Mouse (Mus musculus) layer of hippocampus, adult 18-20 months (tissue): ENCODE data around the gene Ugt1a2. TPM values are rescaled to one million over a fixed set of nuclear protein-coding genes. Genes with fewer than 3 reads are reported as not detected.

ENCODE experiments used
- DNase-seq, 2 experiments: peaks; one replicate each; pipeline ENCODE4 v3.0.0; 2022; ENCODE audit warnings: low spot score in 2 of 2
- total RNA-seq, 2 experiments: library from RNA; stranded (reverse); gene quantifications; 2 replicates each; pipeline ENCODE4 v1.2.3; 2021

Ugt1a2 gene
- total RNA-seq, 2 experiments from 2014 or later = not detected

DNA sequence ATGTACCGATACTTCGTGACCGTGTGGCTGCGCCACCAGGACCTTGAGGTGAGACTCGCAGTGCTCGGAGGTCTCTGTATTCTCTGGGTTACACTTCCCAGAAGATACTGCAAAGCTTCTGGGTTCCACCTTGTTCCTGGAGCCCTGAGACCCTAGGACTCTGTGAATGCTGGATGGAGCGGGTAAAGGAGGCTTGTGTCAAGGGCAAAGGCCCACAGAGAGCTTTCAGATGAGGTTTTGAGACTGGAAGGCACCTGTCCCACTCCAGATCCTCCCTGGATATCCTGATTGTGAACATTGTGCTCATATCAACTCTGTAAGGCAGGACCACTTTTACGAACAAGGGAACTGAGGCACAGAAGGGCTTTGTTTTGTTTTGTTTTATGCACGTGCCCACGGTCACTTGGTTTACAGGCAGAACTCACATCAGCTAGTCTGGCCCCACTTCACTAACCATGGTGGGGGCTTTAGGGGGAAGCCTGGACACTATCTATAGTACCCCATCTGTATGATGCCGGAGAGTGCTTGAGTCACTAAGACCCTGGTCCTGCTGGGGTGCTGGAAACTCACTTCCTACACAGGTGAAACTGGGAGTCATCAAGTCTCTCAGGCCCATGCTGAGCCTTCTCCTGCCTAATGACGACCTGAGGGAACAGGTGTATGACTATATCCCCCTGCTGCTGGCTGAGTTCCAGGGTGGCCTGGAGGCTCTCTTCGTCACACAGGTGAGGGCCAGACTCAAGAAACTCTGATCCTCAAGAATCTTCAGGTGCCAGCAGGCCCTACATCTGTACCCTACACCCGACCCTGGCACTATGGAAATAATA is 33.2 kb downstream of the Ugt1a2 start:
- DNase-seq = no peak

DNA sequence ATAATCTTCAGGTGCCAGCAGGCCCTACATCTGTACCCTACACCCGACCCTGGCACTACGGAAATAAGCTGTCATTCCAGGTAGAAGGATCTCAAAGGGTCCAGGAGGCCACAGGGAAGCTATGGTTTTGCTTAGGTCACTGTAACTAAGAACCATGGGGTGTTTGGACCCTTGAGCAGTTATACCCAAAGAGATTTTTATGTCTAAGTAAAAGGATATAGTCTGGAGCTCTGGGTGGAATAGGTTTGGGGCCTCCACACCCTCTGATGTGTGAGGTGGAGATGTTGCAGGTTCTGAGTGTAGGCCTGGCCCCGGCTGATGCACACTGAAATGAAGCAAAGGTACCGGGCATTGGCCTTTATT is 33.8 kb downstream of the Ugt1a2 start:
- DNase-seq = no peak

DNA sequence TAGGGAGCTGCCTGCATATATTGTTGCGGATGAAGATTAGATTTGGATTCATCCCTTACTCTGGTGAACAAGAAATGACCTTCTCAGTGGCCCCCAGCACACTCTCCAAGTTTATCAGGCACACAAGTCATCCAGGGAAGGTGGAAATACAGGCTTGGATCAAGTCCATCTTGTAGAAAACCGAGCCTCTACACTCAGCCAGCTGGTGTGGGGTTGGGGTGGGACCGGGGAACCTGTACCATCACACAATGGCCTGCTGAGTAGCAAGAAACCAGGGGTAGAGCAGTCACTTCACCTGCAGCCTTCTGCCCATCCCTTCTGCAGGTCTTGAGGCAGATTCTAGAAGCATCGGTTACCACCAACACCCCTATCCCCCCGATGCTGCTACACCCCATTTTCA is 34.2 kb downstream of the Ugt1a2 start:
- DNase-seq = no peak

DNA sequence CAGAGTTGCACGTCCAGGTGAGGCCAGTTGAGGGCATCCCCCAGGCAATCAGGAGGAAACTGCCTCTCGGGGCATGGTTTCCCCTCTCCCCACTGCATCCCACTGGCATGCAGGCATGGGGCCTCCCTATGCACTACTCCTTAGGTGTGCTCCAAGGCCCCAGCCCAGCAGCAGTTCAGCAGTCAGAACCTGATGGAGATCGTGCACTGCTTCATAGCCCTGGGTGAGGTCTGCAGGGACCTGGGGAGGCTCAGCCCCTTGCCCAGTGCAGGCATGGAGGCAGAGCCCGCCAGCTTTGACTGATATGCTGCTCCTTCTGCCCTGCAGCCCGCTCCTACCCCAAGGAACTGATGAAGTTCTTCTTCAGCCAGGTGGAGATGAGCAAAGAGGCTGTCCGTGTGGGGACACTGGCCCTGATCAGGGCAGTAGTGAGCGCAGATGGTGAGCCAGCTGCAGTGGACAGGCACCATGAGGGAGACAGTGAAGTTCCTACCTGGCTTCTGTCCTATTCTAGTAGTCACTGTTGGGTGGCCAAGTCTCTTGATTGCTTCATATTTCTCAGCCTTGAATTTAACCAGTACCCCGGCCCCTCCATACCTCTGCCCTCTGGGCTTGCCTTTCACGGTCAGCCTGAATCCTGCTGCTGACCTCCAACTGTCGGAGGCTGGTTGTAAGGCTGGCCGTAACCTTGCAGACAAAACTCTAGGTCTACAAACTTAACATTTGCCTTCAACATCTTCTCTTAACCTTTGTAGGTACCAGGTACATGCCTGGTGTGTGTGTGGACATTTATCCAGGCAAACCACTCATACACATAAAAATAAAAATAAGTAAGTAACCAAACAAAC is 34.9 kb downstream of the Ugt1a2 start:
- no peak for DNase-seq

DNA sequence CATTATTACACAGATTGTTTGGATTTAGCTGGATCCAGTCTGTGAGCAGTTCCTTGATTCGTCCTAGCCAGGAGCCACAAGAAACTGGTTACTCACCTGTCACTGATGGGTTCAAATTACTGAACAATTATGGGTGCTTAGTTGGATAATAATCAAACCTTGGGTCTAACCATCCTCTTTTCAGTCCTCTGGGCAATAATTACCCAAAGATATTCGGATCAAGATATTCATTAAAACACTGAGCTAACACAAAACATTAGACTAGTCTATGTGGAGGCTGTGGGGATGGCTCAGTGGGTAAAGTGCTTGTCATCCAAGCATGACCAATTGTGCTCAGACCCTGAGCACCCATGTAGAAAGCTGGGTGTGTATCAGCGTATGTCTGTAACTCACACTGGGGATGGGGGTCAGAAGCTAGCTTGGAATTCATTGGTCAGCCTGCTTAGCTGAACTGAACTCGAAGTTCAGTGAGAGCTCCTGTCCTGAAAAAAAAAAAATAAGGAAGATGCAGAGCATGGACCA is 35.6 kb downstream of the Ugt1a2 start:
- no peak for DNase-seq

DNA sequence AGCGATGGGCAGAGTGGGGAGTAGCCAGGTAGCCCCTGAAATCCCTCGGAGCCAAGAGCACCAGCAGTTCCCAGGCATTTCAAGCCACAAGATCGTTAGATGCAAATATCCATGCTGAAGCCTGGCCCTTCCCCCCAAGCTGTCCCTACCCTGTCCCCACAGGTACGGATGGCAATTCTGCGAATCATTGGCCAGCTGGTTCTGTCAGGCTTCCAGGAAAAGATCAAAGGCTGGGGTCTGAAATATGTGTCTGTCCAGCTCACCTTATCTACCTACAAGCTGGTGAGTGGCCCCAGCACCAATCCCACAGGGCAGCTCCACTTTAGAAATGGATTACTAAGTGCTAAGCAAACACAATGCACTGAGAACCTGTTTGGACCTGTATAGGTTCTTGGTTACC is 36.9 kb downstream of the Ugt1a2 start:
- no peak for DNase-seq

DNA sequence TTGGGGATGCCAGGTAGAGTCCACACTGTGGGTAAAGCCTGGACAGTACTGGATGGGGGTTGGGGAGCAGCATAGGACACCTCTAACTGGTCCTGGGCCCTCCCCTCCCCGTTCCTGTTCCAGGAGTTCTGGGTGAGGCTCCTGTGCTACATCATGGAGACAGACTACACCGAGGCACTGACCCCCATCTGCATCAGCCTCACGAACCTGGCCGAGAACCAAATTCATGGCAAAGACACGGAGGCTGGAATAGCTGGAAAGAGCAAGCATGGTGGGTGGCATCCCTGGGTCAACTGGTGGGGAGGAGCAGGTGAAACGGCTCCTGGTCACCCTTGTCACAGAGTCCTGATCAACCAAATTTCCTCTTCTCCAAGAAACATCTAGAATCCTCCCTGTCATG is 38.4 kb downstream of the Ugt1a2 start:
- no peak for DNase-seq

DNA sequence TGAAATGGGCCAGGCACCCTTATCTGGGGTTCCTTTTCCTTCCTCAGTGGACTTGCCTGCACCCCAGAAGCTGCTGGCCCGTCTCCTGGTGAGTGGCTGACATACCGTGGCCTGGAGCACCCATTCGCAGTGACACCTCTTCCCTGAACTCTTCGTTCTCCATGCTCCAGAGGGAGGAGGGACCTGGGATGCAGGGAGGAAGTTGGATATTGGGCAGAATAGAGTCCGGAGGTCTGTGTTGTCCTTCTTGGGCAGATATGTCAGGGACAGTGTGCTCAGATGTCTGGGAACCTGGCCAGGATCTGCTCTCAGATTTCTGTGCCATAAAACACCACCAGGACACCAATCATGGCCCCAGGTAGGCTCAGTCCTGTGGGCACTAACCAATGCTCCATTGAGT is 39.7 kb downstream of the Ugt1a2 start:
- no peak for DNase-seq

DNA sequence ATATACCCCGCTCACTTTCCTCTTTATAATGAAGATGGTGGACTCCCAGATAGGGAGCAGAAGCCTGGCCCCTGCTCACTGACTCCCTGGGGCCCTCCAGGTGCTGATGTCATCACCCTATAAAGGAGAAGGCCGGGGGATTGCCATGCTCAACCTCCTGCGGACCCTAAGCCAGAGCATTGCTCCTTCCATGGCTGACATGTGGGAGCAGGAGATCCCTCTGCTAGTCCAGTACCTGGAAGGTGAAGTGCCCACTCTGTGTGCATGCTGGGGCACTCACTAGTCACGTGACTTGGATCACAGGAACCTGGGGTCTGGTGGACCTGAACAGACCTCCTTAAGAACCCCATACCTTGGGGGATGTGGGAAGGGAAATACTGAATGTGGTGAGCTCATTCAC is 40.2 kb downstream of the Ugt1a2 start:
- no peak for DNase-seq

DNA sequence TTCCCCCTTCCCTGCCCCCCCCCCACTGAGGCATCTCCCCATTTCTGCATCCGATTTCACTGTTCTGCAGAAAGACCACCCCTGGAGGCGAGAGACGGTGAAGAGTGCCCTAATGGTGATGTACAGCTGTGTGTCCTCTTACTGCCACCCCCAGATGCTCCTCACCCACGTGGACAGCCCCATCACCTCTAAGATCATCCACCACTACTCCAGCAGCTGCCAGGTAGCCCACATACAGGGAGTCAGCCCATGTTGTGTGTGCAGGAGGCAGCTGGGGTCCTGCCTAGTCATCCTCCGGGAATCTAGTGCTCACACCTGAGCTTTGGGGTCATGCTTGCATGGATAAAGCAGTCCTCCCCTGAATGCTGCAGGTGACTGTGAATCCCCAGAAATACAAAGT is 43.5 kb downstream of the Ugt1a2 start:
- DNase-seq = no peak

DNA sequence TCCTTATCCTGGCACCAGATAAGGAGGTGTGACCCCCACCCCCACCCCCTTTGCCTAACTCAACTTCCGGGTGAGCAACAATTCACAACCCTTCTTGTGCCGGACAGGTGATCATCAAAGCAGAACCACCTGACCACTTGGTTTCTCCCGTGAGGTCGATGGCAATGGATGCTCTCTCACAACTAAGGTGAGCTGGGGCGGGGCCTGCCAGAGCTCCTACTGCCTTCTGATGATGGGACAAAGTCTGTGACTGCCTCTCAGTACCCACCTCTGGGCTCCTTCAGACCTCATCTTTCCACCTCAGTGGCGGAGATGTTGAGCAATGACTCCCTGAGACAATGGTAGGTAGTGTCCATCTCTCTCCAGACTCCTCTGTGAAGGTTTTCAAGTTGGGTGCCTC is 45.5 kb downstream of the Ugt1a2 start:
- DNase-seq = no peak

DNA sequence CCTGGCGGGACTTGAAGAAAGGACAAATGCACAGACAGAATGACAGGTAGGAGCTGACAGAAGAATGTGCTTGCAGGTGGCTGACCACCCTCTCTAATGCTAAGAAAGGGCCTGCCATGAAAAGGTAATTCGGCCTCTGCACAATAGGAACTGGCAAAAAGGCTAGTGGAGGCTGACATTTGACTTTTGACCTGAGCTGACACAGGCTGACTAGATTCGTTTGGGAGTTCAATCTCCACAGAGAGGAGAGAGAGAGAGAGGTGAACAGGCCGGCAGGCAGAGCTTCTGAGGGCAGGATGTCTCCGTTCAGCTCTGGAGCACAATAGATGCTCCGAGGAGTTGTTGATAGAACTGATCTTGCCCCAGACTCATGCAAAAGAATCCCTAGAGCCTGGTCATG is 46.0 kb downstream of the Ugt1a2 start:
- DNase-seq = no peak

DNA sequence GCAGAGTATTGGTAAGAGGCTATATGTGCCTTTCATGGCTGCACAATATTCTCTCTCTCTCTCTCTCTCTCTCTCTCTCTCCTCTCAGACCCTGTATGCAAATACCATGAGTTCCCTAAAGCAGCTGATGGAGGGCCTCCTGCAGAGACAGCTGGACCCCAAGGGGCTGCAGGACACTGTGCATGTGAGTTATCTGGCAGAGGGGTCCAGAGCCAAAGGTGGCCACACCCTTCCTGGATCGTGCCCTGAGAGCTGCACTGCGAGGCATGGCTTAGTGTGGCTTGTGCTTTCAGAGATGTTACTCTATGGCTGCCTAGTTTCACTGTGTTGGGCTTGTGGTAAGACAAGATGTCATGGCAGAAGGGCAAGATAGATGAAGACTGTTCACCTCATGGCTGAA is 47.3 kb downstream of the Ugt1a2 start:
- no peak for DNase-seq

DNA sequence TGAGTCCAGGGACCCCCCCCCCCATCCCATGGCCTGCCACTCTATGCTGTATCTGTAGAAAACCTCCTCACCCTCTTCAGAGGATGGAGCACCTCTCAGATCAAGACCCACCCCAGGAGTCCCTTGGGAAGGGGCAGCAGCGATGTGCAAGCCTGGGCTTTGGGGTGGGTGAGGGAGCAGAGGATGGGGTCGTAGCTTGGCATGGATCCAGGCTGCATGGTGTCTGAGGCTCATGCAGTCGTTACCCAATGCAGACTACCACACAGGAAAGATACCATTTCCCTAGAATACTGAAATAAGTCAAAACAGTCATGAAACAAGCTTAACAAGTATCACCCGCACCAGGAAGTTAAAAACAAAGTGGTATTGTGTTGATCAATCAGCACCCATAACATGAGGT is 48.3 kb downstream of the Ugt1a2 start:
- DNase-seq = no peak

DNA sequence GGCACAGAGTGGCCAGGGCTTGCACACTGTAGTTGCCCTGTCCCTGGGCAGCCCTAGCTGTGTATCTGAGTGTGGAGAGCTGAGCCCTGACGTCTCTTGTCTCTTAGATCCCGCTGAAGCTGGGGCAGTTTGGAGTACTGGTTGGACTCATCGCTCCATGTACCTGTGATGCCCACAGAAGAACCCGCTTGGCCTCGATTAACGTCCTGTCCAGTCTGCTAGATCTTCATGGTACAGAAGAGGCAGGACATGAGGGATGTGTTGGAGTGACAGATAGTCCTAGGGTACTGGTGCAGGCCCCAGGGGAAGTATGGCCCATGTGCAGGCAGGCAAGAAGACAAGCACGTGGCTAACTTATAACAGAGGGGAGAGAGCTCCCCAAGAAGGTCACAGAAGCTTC is 49.2 kb downstream of the Ugt1a2 start:
- no peak for DNase-seq

DNA sequence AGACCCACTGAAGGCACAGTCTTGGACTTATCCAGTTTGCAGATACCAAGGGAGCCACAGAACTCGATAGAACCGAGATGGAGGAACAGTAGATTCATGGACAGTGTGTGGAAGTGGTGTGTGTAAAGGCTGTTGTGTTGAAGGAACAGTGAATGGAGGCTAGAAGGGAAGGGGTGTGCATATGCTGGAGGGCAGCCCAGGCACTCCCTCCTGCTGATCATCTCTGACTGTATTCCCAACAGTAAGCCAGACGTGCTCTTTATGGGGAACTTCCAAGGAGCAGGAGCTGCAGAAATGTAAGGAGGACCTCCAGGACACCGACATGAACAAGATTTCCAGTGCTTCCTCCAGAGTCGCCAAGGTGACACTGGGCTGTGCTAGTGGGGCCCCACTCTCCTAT is 49.6 kb downstream of the Ugt1a2 start:
- DNase-seq = no peak

DNA sequence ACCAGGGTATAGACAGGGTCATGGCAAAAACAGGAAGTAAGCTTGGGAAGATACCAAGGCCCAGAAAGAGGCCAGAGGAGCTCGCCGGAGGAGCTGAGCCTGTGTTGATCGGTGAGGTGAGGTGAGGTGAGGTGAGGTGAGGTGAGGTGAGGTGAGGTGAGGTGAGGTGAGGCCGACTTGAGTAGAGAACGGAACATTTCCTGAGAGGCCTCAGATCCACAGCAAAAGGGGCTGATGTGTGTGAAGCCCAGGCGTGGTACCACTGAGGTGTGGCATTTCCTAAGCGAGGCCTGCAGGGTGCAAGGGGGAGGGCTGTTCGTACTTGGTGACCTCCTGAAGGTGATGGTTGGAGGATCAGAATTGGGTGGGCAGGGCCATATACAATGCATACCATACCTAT is 52.7 kb downstream of the Ugt1a2 start:
- DNase-seq = no peak

DNA sequence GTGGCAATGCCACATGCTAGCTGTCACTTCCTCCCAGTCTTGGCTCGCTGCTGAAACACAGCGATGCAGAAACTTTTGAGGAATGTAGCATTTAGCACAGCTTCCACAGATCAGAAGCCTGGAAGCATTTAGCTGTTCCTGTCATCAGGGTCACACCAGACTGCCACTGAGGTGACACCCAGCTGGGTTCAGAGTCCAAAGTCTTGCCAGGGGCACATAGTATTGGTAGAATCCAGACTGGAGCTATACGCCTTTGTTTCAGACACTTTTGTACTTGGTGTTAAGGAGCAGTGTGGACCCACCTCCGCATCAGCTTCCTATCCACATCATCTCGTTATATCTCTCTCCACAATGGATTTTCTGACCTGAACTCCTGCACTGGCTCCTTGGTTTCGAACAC is 53.1 kb downstream of the Ugt1a2 start:
- no peak for DNase-seq

DNA sequence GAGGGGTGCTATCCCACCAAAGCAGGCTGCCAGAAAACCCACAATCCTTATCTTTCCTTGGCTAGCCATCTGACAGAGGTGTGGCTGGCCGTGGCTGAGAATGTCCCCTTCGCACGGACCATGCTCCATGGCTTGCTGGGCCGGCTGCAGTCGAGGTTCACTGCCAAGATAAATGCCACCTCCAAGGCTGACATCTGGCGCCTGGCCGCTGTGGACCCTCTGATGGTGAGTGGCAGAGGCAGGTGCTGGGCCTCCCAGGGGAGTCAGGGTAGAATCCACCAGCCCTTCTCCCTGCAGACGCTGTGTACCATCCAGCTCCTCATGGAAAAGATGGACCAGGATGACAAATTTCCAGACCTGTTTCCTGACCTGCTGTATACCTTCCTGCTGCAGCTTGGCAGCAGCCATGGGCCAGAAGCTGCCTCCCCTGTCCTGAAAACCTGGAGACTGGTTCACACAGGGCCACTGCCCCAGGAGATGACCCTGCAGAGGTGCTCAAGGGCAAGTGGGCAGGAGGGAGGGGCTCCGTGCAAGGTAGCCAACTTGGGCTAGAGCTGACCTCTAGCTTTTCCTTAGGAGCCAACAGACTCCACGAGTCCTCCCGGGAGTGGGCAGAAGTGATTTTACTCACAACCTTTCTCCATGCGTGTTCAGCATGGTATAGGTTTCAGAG is 54.5 kb downstream of the Ugt1a2 start:
- DNase-seq = no peak

DNA sequence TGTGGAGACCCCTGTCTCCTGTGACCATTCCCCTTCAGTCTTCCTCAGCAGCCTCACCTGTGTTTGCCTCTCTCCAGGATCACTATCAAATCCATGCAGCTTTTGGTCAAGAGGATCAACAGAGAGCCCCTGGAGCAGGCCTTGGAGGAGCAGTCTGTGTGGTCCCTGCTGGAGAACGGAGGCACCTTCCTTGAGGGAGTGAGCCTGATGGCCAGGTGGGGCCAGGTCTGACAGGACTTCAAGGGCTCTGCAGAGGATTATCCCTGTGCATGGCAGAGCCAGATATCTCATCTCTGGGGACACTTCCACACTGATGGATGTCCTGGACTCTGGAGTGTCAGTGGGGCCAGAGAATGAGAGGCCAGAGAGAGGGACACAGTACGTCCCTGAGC is 55.1 kb downstream of the Ugt1a2 start:
- no peak for DNase-seq

DNA sequence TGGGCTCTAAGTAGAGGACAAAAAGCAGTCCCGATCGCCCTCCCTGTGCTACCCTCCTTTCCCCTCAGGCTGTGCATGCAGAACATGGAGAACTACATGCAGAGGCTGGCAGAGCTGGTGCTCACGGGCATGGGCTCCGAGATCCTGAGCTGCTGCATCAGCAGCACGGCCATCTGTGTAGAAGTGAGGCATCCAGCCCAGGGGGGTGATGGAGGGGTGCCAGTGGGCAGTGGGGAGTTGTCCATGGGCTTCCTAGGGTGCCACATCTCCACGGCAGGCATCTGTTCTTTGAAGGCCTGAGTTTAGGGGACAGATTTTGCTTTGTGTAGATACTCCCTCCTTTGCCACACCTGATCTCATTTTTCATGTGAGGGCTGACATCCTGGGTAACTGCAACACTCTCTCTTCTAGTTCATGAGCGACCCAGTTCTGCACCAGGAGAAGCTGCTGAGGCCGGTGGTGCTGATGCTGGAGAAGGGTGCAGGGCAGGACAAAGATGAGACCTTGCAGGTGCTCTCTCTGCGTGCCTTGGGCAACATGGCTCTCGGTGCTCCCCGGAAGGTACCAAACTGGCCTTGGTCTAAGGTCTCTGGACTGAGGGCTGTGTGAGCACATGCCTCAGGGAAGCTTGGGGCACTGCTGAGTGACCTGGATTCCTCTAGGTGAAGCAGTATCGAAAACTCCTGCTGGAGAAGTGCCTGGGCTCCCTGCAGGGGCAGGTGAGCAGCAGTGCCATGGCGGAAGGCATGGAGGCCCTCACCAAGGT is 55.8 kb downstream of the Ugt1a2 start:
- DNase-seq = no peak
